19 mouse cellular contexts compared by ENCODE assay signal in the genomic region with DNA sequence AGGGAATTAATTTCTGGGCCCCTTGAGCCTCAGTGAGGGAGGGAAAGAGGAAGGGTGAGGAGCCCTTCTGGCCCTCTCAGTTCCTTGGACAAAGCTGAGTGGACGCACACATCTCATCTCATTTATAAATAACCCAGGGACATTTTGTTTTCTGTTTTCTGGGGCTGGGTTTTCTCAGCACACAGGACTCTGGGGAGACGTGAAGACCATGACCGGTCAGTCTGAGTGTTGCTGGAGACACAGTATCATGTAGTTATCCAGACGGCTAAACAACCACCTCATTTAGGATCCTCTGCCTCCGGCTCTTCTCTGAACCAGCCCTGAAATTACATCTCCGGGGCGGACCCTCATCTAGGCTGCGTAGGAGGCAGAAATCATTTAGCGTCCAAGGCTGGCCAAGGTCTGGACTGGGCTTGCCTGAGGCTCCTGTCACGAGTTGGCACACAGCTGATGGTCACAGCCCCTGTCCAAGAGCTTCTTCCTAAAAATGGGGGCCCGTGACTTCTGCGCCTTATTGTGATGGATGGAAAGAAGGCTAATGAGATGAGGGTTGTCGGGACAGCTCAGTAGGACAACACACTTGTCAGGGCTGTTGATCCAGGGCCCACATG. TPM values are rescaled to one million over a fixed set of nuclear protein-coding genes. Genes with fewer than 3 reads are reported as not detected.
DNase-seq lines count a peak whose midpoint lies in the region; ATAC-seq and TF ChIP-seq lines count a peak whose summit lies in the region.
"Had no signal": no experiment of that assay in that cellular context is flagged by ENCODE, and none has a peak within 500 bp of the region (broad histone marks: within the 10 kb centered on the region; RNA-seq: fewer than 3 reads in every experiment).

No protein-coding gene starts in this region.

- no peaks in the 10 kb centered on the region for H3K9me3 ChIP-seq in kidney, postnatal 0 days (replicated peaks; ENCODE audit: low read length)
- H3K9me3 ChIP-seq: embryonic facial prominence, embryonic 12.5 days; hindbrain, embryonic 12.5 days; neural tube, embryonic 15.5 days had no signal

- DNase-seq in cerebellum, adult 2 months, result peak; percentile 54 to 64
- no peak for DNase-seq in cerebellum, adult 11 months
- peak; percentile 52 for DNase-seq in gastrocnemius, postnatal 25 days
- DNase-seq in gastrocnemius, postnatal 14 days, result no peak
- no peak for DNase-seq in kidney, postnatal 0 days (ENCODE audit: low spot score)
- DNase-seq in kidney, postnatal 14 days, result no peak
- no peak for DNase-seq in testis, postnatal 14 days (ENCODE audit: low spot score)
- DNase-seq: adrenal gland, postnatal 14 days had no signal

- peak overlapping the region; percentile 43 for H3K27ac ChIP-seq in cerebellum, adult 2 months (ENCODE audit: insufficient read depth, low read length)
- H3K27ac ChIP-seq in kidney, postnatal 0 days, result 0 out of 2 replicates have a peak overlapping the region, but pooled peaks have one; percentile 21
- peak overlapping the region; percentile 46; the same call in 1 of the 2 replicates for H3K27ac ChIP-seq in testis, adult 2 months (ENCODE audit: control insufficient read depth, insufficient read depth, low read depth, low read length)
- H3K27ac ChIP-seq: embryonic facial prominence, embryonic 12.5 days; hindbrain, embryonic 12.5 days; liver, embryonic 14.5 days; neural tube, embryonic 15.5 days had no signal

- peaks cover 24% of the 10 kb centered on the region for H3K4me1 ChIP-seq in cerebellum, adult 2 months (ENCODE audit: control insufficient read depth, insufficient read depth, low read length)
- peaks cover 18% of the 10 kb centered on the region for H3K4me1 ChIP-seq in kidney, postnatal 0 days (replicated peaks; ENCODE audit: insufficient read depth, low read length)
- H3K4me1 ChIP-seq in testis, adult 2 months (ENCODE audit: control insufficient read depth, insufficient read depth, low read length), result peaks cover 10% of the 10 kb centered on the region

- no peaks in the 10 kb centered on the region for H3K27me3 ChIP-seq in cerebellum, adult 2 months (ENCODE audit: control insufficient read depth, insufficient read depth, low read length)
- no peaks in the 10 kb centered on the region for H3K27me3 ChIP-seq in kidney, postnatal 0 days (ENCODE audit: insufficient read depth, low read length)
- no peaks in the 10 kb centered on the region for H3K27me3 ChIP-seq in testis, adult 2 months (ENCODE audit: control insufficient read depth, insufficient read depth, low read length)

- no peak for TF ChIP-seq POLR2A in cerebellum, adult 2 months (IDR thresholded peaks at IDR 0.05; ENCODE audit: borderline replicate concordance, insufficient read depth, low read length)
- no peak for TF ChIP-seq POLR2A in testis, adult 2 months (IDR thresholded peaks at IDR 0.05; ENCODE audit: control insufficient read depth, low read depth, low read length)

- H3K36me3 ChIP-seq in kidney, postnatal 0 days (ENCODE audit: insufficient read depth, low read length), result no peaks in the 10 kb centered on the region
- no peaks in the 10 kb centered on the region; the same call in 1 of the 2 replicates for H3K36me3 ChIP-seq in testis, adult 2 months (ENCODE audit: control insufficient read depth, insufficient read depth, low read length)
- H3K36me3 ChIP-seq: embryonic facial prominence, embryonic 12.5 days; hindbrain, embryonic 12.5 days; neural tube, embryonic 15.5 days had no signal

- no peak for ATAC-seq in kidney, postnatal 0 days (replicated peaks; ENCODE audit: low FRiP score, low read depth)
- ATAC-seq: forebrain, embryonic 14.5 days; midbrain, embryonic 16.5 days had no signal

- H3K4me3 ChIP-seq in cerebellum, adult 2 months (replicated peaks; ENCODE audit: insufficient read depth, low read depth, low read length), result no peak overlapping the region
- H3K4me3 ChIP-seq in kidney, postnatal 0 days (replicated peaks; ENCODE audit: low read depth, low read length), result no peak overlapping the region
- peak overlapping the region; percentile 55 for H3K4me3 ChIP-seq in testis, adult 2 months (ENCODE audit: control insufficient read depth, low read depth, low read length)
- H3K4me3 ChIP-seq: embryonic facial prominence, embryonic 12.5 days; hindbrain, embryonic 12.5 days; neural tube, embryonic 15.5 days had no signal

- H3K9ac ChIP-seq in kidney, postnatal 0 days (ENCODE audit: low read depth, low read length), result no peak overlapping the region
- H3K9ac ChIP-seq: embryonic facial prominence, embryonic 12.5 days; hindbrain, embryonic 12.5 days; liver, embryonic 14.5 days; neural tube, embryonic 15.5 days had no signal

- no peak for TF ChIP-seq CTCF in cerebellum, adult 2 months (IDR thresholded peaks at IDR 0.05; ENCODE audit: borderline replicate concordance, insufficient read depth, low read depth, low read length)
- no peak for TF ChIP-seq CTCF in kidney, postnatal 0 days (IDR thresholded peaks at IDR 0.05; ENCODE audit: low read depth)
- no peak for TF ChIP-seq CTCF in testis, adult 2 months (IDR thresholded peaks at IDR 0.05; ENCODE audit: control insufficient read depth, insufficient read depth, insufficient replicate concordance, low read depth, low read length)

- H3K4me2 ChIP-seq in kidney, postnatal 0 days (ENCODE audit: low read length), result no peak overlapping the region
- H3K4me2 ChIP-seq: embryonic facial prominence, embryonic 12.5 days; hindbrain, embryonic 12.5 days; neural tube, embryonic 15.5 days had no signal

- WGBS in cerebellum, adult 2 months, result 42% methylated on average over 13 of the region's 13 CpGs
- WGBS in kidney, postnatal 0 days, result 80% methylated on average over 13 of the region's 13 CpGs

- intact Hi-C loops in gastrocnemius, postnatal 14 days (cut with DNase I; ENCODE audit: low total_unique reads), result no loop called here

RNA-seq across cellular contexts. Expression of gene Ehd1, which starts 2.4 kb away (rescaled TPM):
- polyA plus RNA-seq in cerebellum, adult 2 months (2012; rRNA removed), result 168 and 220 TPM in 2 replicates
- 10 to 100 TPM; 33.1 to 34.3 TPM for total RNA-seq in gastrocnemius, postnatal 25 days (2021)
- total RNA-seq in gastrocnemius, postnatal 14 days (2021), result 10 to 100 TPM; 40.5 to 50.8 TPM
- 64.2 and 73.4 TPM in 2 replicates for polyA plus RNA-seq in kidney, postnatal 0 days (2015; fragmentation: Nextera tagmentation; extraction: Ambion mirVana)
- polyA plus RNA-seq in testis, adult 2 months (2012; rRNA removed), result 521 and 642 TPM in 2 replicates

RNA-seq across cellular contexts. Expression of gene Cdc42bpg, which starts 32.2 kb away (rescaled TPM):
- 33.1 and 36.5 TPM in 2 replicates for polyA plus RNA-seq in cerebellum, adult 2 months (2012; rRNA removed)
- 1 to 10 TPM; 4.0 to 5.1 TPM for total RNA-seq in gastrocnemius, postnatal 25 days (2021)
- 1 to 10 TPM; 3.4 to 3.9 TPM for total RNA-seq in gastrocnemius, postnatal 14 days (2021)
- polyA plus RNA-seq in kidney, postnatal 0 days (2015; fragmentation: Nextera tagmentation; extraction: Ambion mirVana), result 1.0 TPM in 2 replicates
- polyA plus RNA-seq in testis, adult 2 months (2012; rRNA removed), result 5.3 and 5.4 TPM in 2 replicates

RNA-seq across cellular contexts. Expression of gene Atg2a, which starts 32.6 kb away (rescaled TPM):
- 40.8 and 41.1 TPM in 2 replicates for polyA plus RNA-seq in cerebellum, adult 2 months (2012; rRNA removed)
- total RNA-seq in gastrocnemius, postnatal 25 days (2021), result 10 to 100 TPM; 15.3 to 16.7 TPM
- 10 to 100 TPM; 12.7 to 14.6 TPM for total RNA-seq in gastrocnemius, postnatal 14 days (2021)
- 7.0 and 7.8 TPM in 2 replicates for polyA plus RNA-seq in kidney, postnatal 0 days (2015; fragmentation: Nextera tagmentation; extraction: Ambion mirVana)
- 40.2 and 40.5 TPM in 2 replicates for polyA plus RNA-seq in testis, adult 2 months (2012; rRNA removed)

RNA-seq across cellular contexts. Expression of gene Ppp2r5b, which starts 38.4 kb away (rescaled TPM):
- polyA plus RNA-seq in cerebellum, adult 2 months (2012; rRNA removed), result 243 and 258 TPM in 2 replicates
- 10 to 100 TPM; 28.8 to 32.5 TPM for total RNA-seq in gastrocnemius, postnatal 25 days (2021)
- 10 to 100 TPM; 22.4 to 24.7 TPM for total RNA-seq in gastrocnemius, postnatal 14 days (2021)
- 19.9 and 20.4 TPM in 2 replicates for polyA plus RNA-seq in kidney, postnatal 0 days (2015; fragmentation: Nextera tagmentation; extraction: Ambion mirVana)
- 4.6 TPM in 2 replicates for polyA plus RNA-seq in testis, adult 2 months (2012; rRNA removed)

RNA-seq across cellular contexts. Expression of gene Gpha2, which starts 47.9 kb away (rescaled TPM):
- polyA plus RNA-seq in cerebellum, adult 2 months (2012; rRNA removed), result 0.21 TPM in 1 of 2 replicates, not detected in the other
- not detected for total RNA-seq in gastrocnemius, postnatal 25 days (2021)
- total RNA-seq in gastrocnemius, postnatal 14 days (2021), result not detected
- 1.6 and 2.1 TPM in 2 replicates for polyA plus RNA-seq in kidney, postnatal 0 days (2015; fragmentation: Nextera tagmentation; extraction: Ambion mirVana)
- 3.8 and 4.3 TPM in 2 replicates for polyA plus RNA-seq in testis, adult 2 months (2012; rRNA removed)
- total RNA-seq: granulocyte monocyte progenitor cell, adult 5-6 weeks; layer of hippocampus, postnatal 10 days; MEL had no signal
- polyA plus RNA-seq: forebrain, embryonic 14.5 days; kidney, embryonic 14.5 days; liver, embryonic 14.5 days; midbrain, embryonic 16.5 days; neural tube, embryonic 15.5 days had no signal

Comparison
In these comparisons a context has a peak if more than half of its experiments do, and no peak if none do; other contexts are left out.
1. DNase-seq: peak in cerebellum, adult 2 months (2 of 2) and gastrocnemius, postnatal 25 days (single experiment); none in cerebellum, adult 11 months (single experiment), gastrocnemius, postnatal 14 days (single experiment), kidney, postnatal 0 days (single experiment), kidney, postnatal 14 days (single experiment) and testis, postnatal 14 days (single experiment).
2. Peak in every context shown above with its lines, with median percentiles within 50 percentile points of each other: H3K27ac ChIP-seq.